Mouse (Mus musculus) E14TG2a.4 (cell line): ENCODE results near the gene Lhpp.

Experiments
- CTCF ChIP-seq: conservative IDR thresholded peaks from 2 replicates; pipeline ENCODE4 v1.5.1; 2014; ENCODE audit warnings: low read length
- NANOG ChIP-seq: IDR thresholded peaks from 2 replicates; pipeline ENCODE4 v1.6.1; 2014; ENCODE audit warnings: borderline replicate concordance, low read length, mixed read lengths

DNA sequence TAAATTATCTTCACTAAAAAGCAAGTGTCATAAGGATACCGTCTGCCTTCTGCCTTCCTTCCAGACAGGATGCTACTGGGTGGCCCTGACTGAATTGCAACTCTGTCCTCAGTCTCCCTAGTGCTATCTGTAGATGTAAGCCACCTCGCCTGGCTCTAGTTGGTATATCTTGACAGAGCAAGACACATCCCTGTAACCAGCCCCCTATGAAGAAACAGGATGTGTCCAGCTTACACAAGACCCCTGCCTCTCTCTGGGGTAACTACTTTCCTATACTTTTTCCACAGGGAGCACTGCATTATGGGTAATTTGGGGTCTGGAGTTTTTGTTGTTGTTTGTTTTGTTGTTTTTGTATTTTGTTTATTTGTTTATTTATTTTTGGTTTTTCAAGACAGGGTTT lies 65.5 kb downstream of the Lhpp start:
- TF ChIP-seq CTCF (no peak), NANOG (no peak)
